Mouse (Mus musculus) embryonic facial prominence, embryonic 15.5 days (tissue): ENCODE data around the gene Pax5. TPM values are rescaled to one million over a fixed set of nuclear protein-coding genes. Genes with fewer than 3 reads are reported as not detected.
A peak's percentile ranks its signal among the peaks of the same experiment; 100 is the strongest.
"Not testable (repeated sequence)": the region's sequence is repeated elsewhere in the genome, so short reads cannot be mapped to it uniquely, and the experiment has no call there.

Source experiments
- ATAC-seq: fragments of 200-750 bp; cut with Nextera tagmentation; 2 replicates; pipeline ENCODE4 v1.8.0; 2017; ENCODE audit warnings: low read depth, moderate TSS enrichment; ENCODE audit not compliant: insufficient number of reproducible peaks, low FRiP score, low TSS enrichment
- H3K27ac ChIP-seq: fragments of 300-500 bp; sonication (generic); replicated peaks from 2 replicates; pipeline ENCODE4 v1.5.1; 2015; ENCODE audit warnings: mild to moderate bottlenecking, inconsistent platforms
- H3K27me3 ChIP-seq: fragments of 300-500 bp; sonication (generic); 2 replicates; pipeline ENCODE4 v1.6.1; 2015; ENCODE audit warnings: inconsistent platforms
- H3K36me3 ChIP-seq: fragments of 300-500 bp; sonication (generic); 2 replicates; pipeline ENCODE4 v1.6.1; 2015; ENCODE audit warnings: mild to moderate bottlenecking, inconsistent platforms
- H3K4me1 ChIP-seq: fragments of 300-500 bp; sonication (generic); 2 replicates; pipeline ENCODE4 v1.6.1; 2015; ENCODE audit warnings: inconsistent platforms
- H3K4me2 ChIP-seq: fragments of 300-500 bp; sonication (generic); replicated peaks from 2 replicates; pipeline ENCODE4 v1.6.1; 2015; ENCODE audit warnings: mild to moderate bottlenecking, inconsistent platforms
- H3K4me3 ChIP-seq: fragments of 300-500 bp; sonication (generic); replicated peaks from 2 replicates; pipeline ENCODE4 v1.5.1; 2015; ENCODE audit warnings: mild to moderate bottlenecking, inconsistent platforms
- H3K9ac ChIP-seq: fragments of 300-500 bp; sonication (generic); 2 replicates; pipeline ENCODE4 v1.6.1; 2015; ENCODE audit warnings: inconsistent platforms
- H3K9me3 ChIP-seq: fragments of 300-500 bp; sonication (generic); replicated peaks from 2 replicates; pipeline ENCODE4 v1.6.1; 2016; ENCODE audit warnings: inconsistent platforms
- WGBS: fragments of 180-500 bp; shearing (Covaris S2); methylation state at CpG from one replicate; pipeline ENCODE4 v1.1.7; 2015; 5-methylcytosine and 5-hydroxymethylcytosine counted together
- polyA plus RNA-seq: library from polyadenylated mRNA; unstranded; fragments of >200 nt; fragmentation: Nextera tagmentation; extraction: Ambion mirVana; gene quantifications from 2 replicates; pipeline ENCODE4 v1.2.1, GENCODE M21; 2015

Pax5 gene
- polyA plus RNA-seq = 0.04 and 0.08 TPM in 2 replicates

DNA sequence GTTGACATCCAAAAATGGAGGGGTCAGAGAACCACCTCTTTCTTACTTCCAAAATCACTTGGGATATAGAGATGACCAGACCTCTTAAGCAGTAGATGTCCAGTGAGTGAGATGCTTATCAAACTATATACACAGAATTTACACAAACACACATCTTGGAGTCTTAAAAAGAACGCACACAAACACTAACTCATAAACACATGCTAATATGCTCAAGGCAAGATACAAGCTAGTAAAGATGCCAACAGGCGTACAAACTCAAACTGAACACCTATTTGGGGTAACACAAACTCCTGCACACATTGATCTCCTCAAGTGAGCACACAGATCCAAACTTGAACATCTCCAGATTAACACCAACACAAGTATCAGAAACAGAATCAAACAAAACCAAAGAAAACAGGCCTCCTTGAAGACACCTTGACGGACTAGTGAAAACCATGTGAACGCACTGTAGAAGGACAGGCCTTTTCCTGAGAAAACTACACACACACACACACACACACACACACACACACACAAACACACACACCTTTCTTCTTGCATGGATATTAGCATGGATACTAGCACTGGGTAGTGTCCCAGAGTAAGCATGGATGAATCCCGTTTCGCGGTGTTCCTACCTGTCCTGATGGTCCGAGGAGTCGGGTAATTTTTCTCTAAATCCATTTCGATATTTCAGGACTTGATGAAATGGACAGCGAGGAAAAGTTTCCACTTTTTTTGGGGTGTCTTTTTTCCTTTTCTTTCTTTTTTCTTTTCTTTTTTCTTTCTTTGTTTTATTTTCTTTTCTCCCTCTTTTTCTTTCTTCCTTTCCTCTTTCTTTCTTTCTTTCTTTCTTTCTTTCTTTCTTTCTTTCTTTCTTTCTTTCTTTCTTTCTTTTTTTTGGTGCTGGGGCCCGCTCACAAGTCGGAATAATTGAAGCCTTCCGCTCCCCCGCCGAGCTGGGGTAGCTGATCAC, at the start of gene Pax5:
Gene Pax5 (minus strand): TSS at position 748 of the 961 bp plus-strand sequence.
- H3K4me3 ChIP-seq = no peak within 1 kb of the TSS
- H3K27me3 ChIP-seq = peaks cover 97% of the 10 kb centered on the region
- H3K9me3 ChIP-seq = no peaks in the 10 kb centered on the region
- H3K36me3 ChIP-seq = no peaks in the 10 kb centered on the region
- WGBS = 26% methylated on average over 16 of the region's 16 CpGs
- no peak within 1 kb of the TSS for H3K4me2 ChIP-seq
- H3K9ac ChIP-seq = no peak within 1 kb of the TSS
- no peak within 1 kb of the TSS for H3K27ac ChIP-seq
- H3K4me1 ChIP-seq = peaks cover 23% of the 10 kb centered on the region
- ATAC-seq = no peak

DNA sequence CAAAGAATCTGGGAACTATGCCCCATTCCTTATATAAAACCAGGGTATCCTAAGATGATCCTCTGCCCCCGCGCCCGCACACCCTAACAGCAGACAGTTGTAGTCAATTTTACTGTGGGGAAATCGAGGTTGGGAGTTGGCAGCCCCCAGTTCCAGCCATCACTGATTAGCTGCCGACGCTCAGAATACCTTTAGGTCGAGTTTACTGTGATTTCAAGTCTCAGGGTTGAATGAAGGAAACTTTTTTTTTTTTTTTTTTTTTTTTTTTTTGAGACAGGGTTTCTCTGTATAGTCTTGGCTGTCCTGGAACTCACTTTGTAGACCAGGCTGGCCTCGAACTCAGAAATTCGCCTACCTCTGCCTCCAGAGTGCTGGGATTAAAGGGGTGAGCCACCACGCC, 46.8 kb upstream of the Pax5 start:
- ATAC-seq, H3K9me3 ChIP-seq, H3K27me3 ChIP-seq, H3K36me3 ChIP-seq: not testable (repeated sequence)
- WGBS = 4% methylated on average over 10 of the region's 10 CpGs
- peaks cover 12% of the 10 kb centered on the region; the same call in 1 of the 2 replicates for H3K4me1 ChIP-seq
- peak overlapping the region; percentile 89 for H3K9ac ChIP-seq
- peak overlapping the region; percentile 98 for H3K4me3 ChIP-seq
- peak overlapping the region; percentile 70 for H3K4me2 ChIP-seq
- peak overlapping the region; percentile 94 for H3K27ac ChIP-seq

DNA sequence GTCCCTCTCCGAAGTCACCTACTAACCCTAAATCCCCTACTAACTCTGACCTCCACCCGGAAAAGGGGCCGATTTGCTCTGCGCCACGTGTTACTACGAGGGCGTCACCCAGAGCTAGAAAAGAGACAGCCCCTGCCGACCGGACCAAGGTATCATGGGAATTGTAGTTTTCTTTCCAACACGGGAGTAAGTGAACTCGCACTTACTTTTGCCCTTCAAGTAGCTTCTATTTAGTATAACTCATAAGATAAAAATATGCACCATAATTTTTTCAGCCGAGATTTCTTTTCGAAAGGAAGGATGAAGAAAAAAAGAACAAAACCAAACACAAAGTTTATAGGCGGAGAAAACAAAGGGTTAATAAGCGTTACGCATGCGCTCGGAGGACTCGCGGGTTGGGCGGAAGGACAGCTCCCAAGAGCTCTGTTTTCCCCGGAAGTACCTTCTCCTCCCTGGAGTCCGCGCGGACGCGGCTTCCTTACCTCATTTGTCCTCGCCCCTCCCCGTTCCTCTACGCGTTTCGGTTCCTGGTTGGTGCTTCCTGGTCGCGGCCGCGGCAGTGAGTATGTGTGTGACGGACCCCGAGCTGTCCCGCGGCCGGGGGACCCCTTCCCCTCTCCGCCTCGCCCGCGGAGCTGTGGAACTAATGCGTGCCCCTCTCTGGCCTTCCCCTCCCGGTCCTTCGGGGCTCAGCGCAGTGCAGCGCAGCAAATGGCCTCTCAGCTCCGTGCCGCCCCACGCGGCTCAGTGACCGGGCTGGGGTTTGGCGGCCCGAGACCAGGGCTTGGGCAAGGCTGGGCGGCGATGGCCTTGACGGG, 46.1 kb upstream of the Pax5 start:
- WGBS = under 1% methylated on average over 60 of the region's 60 CpGs
- Histone ChIP-seq H3K4me2 (peak overlapping the region; percentile 70), H3K27ac (peak overlapping the region; percentile 94), H3K9me3 (no peaks in the 10 kb centered on the region), H3K9ac (peak overlapping the region; percentile 89), H3K4me3 (peak overlapping the region; percentile 98), H3K36me3 (no peaks in the 10 kb centered on the region), H3K4me1 (peaks cover 12% of the 10 kb centered on the region; the same call in 1 of the 2 replicates), H3K27me3 (no peaks in the 10 kb centered on the region)
- ATAC-seq = peak; percentile 98

DNA sequence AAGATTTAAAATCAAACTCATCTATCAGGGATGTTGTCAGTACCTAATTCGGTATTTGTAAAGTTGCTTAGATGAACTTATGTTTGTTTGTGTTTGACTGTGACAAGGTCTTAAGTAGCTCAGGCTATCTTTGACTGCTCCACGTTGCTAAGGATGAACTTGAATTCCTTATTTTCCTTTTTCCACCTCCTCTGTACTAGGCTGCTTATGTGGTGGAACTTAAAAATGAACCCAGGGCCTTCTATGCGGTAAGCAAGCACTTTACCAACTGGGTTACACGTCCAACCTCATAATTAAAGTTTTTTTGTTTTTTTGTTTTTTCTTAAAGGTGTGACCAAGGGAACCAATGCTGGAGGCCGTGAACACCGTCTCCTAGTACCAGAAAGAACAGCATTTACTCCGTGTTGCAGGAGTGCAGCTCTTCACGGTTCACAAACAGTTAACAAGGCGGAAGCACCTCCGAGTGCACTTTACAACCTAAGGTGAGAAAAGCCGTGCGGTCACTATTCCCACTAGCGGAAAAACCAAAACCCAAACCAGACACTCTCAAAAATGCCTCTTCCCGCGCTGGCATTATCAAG, 45.4 kb upstream of the Pax5 start, which contains the start of gene Zcchc7:
Gene Zcchc7 (plus strand): TSS at position 325 of the 581 bp plus-strand sequence.
- Histone ChIP-seq H3K36me3 (no peaks in the 10 kb centered on the region), H3K4me1 (peaks cover 12% of the 10 kb centered on the region; the same call in 1 of the 2 replicates), H3K9me3 (no peaks in the 10 kb centered on the region), H3K9ac (peak within 1 kb of the TSS; percentile 89), H3K27me3 (no peaks in the 10 kb centered on the region), H3K27ac (peak within 1 kb of the TSS; percentile 94), H3K4me2 (peak within 1 kb of the TSS; percentile 70), H3K4me3 (peak within 1 kb of the TSS; percentile 98)
- WGBS = 4% methylated on average over 15 of the region's 15 CpGs
- ATAC-seq = peak; percentile 31; the same call in 1 of the 2 replicates

DNA sequence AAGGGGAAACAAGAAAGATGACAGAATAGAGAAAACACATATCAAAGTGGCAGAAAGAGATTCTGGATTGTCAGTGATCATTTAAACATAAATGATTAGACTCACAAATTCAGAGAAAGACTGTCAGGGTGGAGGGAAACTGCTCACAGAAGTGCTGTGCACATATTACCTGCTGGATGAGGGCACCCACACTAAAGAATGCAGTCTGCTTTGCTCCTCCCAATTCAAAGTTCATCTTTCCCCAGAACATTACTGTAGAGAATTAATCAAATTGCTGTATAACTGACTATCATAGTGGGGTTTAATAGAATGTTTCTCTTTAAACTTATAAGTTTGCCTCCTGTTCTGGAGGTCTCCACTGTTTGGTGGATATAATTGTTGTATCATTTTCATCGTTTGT, 30.2 kb upstream of the Pax5 start:
- H3K27me3 ChIP-seq = no peaks in the 10 kb centered on the region
- H3K4me2 ChIP-seq = no peak overlapping the region
- H3K9me3 ChIP-seq = no peaks in the 10 kb centered on the region
- H3K4me3 ChIP-seq = no peak overlapping the region
- no peaks in the 10 kb centered on the region for H3K36me3 ChIP-seq
- no peak overlapping the region for H3K27ac ChIP-seq
- WGBS = 75% methylated on average over 1 of the region's 1 CpGs
- ATAC-seq = no peak
- H3K4me1 ChIP-seq = no peaks in the 10 kb centered on the region
- H3K9ac ChIP-seq = no peak overlapping the region

DNA sequence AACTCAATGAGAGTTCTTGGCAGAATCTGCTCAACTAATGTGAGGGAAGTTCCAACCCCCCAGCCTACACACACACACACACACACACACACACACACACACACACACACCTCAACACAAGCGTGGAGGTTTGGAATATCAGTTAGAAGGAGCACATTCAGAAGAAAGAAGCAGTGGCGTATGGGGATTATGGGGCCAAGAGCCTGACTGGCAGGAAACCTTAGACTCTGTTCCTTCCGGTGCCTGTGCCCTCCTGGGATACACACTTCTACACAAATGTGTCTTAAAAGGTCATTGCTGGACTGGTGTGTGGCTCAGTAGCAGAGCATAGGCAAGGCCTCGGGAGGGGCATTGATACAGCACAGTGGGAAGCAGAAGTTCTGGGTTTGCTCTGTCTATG, 10.9 kb upstream of the Pax5 start:
- WGBS = 85% methylated on average over 4 of the region's 4 CpGs
- Histone ChIP-seq H3K4me3 (no peak overlapping the region), H3K4me2 (no peak overlapping the region), H3K27me3 (peaks cover 36% of the 10 kb centered on the region), H3K4me1 (no peaks in the 10 kb centered on the region), H3K27ac (no peak overlapping the region), H3K36me3 (no peaks in the 10 kb centered on the region), H3K9me3 (no peaks in the 10 kb centered on the region), H3K9ac (no peak overlapping the region)
- ATAC-seq = no peak

DNA sequence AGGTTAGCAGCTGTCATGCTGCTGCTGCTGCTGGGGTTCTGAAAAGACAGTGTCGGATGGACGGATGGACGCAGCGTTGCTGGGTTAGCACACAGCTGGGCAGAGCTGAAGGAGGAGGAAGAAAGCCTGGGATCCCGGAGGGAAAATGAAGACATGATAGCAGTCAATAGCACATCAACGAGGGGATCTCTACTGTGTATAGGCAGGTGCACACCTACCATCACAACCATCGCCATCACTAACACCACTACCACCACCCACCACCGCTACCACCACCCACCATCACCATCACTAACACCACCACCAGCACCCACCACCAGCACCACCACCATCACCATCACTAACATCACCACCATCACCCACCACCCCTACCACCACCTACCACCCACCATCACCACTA, 9.8 kb upstream of the Pax5 start:
- no peak overlapping the region for H3K9ac ChIP-seq
- no peaks in the 10 kb centered on the region for H3K4me1 ChIP-seq
- ATAC-seq = no peak
- no peak overlapping the region for H3K27ac ChIP-seq
- no peaks in the 10 kb centered on the region for H3K36me3 ChIP-seq
- 88% methylated on average over 8 of the region's 8 CpGs for WGBS
- H3K27me3 ChIP-seq = peaks cover 44% of the 10 kb centered on the region
- no peak overlapping the region for H3K4me3 ChIP-seq
- H3K9me3 ChIP-seq = no peaks in the 10 kb centered on the region
- no peak overlapping the region for H3K4me2 ChIP-seq

DNA sequence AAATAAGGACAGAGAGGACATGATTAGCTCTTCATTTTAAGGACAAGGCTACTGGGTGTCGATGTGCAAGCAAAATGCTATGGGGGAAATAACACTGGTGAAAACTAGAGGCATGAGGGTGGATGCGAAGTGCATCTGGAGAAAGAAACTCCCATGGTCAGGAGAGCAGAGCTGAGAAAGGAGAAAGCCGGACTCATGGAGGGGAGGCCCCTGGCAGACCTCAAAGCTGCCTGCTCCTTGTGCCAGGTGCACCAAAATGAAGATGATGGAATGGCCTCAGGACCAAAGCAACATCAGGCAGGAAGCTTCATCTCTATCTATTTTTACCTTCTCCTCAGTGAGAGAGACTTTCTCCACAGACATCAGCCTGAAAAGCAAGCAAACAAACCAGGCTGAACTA, 7.4 kb upstream of the Pax5 start:
- ATAC-seq = no peak
- Histone ChIP-seq H3K27me3 (peaks cover 68% of the 10 kb centered on the region), H3K4me2 (no peak overlapping the region), H3K27ac (no peak overlapping the region), H3K4me1 (peaks cover 14% of the 10 kb centered on the region), H3K36me3 (no peaks in the 10 kb centered on the region), H3K9me3 (no peaks in the 10 kb centered on the region), H3K4me3 (no peak overlapping the region), H3K9ac (no peak overlapping the region)
- WGBS = 82% methylated on average over 3 of the region's 3 CpGs

DNA sequence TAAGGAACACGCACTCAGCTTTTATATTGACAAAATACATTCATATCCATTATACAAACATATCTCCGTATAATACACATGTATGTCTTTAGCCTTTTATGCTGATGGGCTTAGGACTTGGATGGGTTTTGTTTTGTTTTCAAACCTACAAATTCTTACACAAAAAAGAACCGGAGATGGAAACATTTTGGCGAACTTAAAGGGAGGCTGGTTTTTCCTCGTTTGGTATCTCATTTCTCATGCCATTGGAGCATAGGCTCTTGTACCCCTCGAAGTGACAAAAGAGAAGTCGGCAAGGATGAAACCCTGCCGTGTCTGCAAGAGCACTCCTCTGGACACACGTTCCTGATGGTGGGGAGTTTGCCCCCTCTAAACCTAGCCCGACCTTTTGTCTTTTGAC, 6.1 kb upstream of the Pax5 start:
- no peak overlapping the region for H3K4me2 ChIP-seq
- H3K4me1 ChIP-seq = peaks cover 19% of the 10 kb centered on the region
- peaks cover 79% of the 10 kb centered on the region for H3K27me3 ChIP-seq
- no peak overlapping the region for H3K9ac ChIP-seq
- H3K36me3 ChIP-seq = no peaks in the 10 kb centered on the region
- H3K27ac ChIP-seq = no peak overlapping the region
- no peak overlapping the region for H3K4me3 ChIP-seq
- H3K9me3 ChIP-seq = no peaks in the 10 kb centered on the region
- no peak for ATAC-seq
- 4% methylated on average over 10 of the region's 10 CpGs for WGBS

DNA sequence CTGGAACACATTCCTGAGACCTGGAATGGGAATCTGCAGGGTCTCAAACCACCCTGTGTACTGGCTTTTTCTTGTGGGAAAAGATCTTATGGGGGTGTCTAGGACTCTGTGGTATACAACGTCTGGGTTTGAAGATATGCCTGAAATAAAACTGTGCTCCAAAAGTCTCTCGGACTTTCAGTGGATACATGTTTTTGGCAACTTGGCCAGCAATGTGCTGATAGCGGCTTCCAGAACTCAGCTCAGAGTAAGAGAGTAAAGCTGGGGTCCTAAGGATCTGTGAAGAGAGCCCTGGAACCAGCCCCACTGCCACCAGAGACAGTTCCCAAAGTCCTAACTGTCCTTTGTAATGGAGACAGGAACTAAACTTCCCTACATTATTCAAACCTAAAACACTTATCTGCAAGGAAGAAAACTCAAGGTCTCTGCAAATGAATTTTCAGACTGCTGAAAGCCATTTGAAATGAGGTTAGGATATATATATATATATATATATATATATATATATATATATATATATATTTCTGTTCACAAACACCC, 5.4 kb upstream of the Pax5 start:
- Histone ChIP-seq H3K27ac (no peak overlapping the region), H3K4me2 (no peak overlapping the region), H3K9me3 (no peaks in the 10 kb centered on the region), H3K27me3 (peaks cover 86% of the 10 kb centered on the region), H3K36me3 (no peaks in the 10 kb centered on the region), H3K9ac (no peak overlapping the region), H3K4me1 (peaks cover 21% of the 10 kb centered on the region), H3K4me3 (no peak overlapping the region)
- 7% methylated on average over 3 of the region's 3 CpGs for WGBS
- no peak for ATAC-seq
